Mouse (Mus musculus) cerebellum, postnatal 36 days (tissue): ENCODE measurements around the gene Olfr1102.

ENCODE experiments used
- DNase-seq, 2 experiments: peaks; one replicate each; pipeline ENCODE4 v3.0.0; 2021 to 2022; ENCODE audit warnings: mixed read lengths in 2 of 2

The Olfr1102 gene

GRCm38 (mm10) chr2:86998098-86998497, at the start of gene Olfr1102:
Gene Olfr1102, plus strand, starts transcription at chr2:86998398.
- DNase-seq, result no peak

GRCm38 (mm10) chr2:86960593-86960992, 37.6 kb upstream of the Olfr1102 start, which contains the start of gene Olfr1099:
Gene Olfr1099, minus strand, starts transcription at chr2:86960693.
- no peak for DNase-seq

GRCm38 (mm10) chr2:86979854-86980253, 18.3 kb upstream of the Olfr1102 start, which contains the start of gene Olfr1100:
Gene Olfr1100, minus strand, starts transcription at chr2:86979954.
- DNase-seq, result no peak

- no peak for DNase-seq
Observed at GRCm38 (mm10) chr2:86991121-86991520, 7.1 kb upstream of the Olfr1102 start, which contains the start of gene Olfr1101. Gene Olfr1101, minus strand, starts transcription at chr2:86991221.

GRCm38 (mm10) chr2:87026980-87027379, 28.8 kb downstream of the Olfr1102 start, which contains the start of gene Olfr1104:
Gene Olfr1104, minus strand, starts transcription at chr2:87027080.
- DNase-seq, result no peak

- no peak for DNase-seq
Observed at GRCm38 (mm10) chr2:87036431-87036830, 38.2 kb downstream of the Olfr1102 start, which contains the start of gene Olfr1105. Gene Olfr1105, minus strand, starts transcription at chr2:87036531.

- DNase-seq, result no peak
Observed at GRCm38 (mm10) chr2:87052173-87052572, 54.0 kb downstream of the Olfr1102 start, which contains the start of gene Olfr1106. Gene Olfr1106, minus strand, starts transcription at chr2:87052273.
